Mouse (Mus musculus): Measurements from ENCODE around the gene Nin.
A peak's percentile ranks its signal among the peaks of the same experiment; 100 is the strongest.
"Not testable (repeated sequence)": the region's sequence is repeated elsewhere in the genome, so short reads cannot be mapped to it uniquely, and the experiment has no call there.

Gene Nin

GRCm38 (mm10) chr12:70113351-70113750, at the start of gene Nin:
TSS of gene Nin (minus strand) at chr12:70113717.
- DNase-seq (ENCODE audit: low read depth, low spot score): no peak

- DNase-seq (ENCODE audit: low read depth, low spot score): no peak
Measured at GRCm38 (mm10) chr12:70161057-70161456, 47.5 kb upstream of the Nin start.

DNA sequence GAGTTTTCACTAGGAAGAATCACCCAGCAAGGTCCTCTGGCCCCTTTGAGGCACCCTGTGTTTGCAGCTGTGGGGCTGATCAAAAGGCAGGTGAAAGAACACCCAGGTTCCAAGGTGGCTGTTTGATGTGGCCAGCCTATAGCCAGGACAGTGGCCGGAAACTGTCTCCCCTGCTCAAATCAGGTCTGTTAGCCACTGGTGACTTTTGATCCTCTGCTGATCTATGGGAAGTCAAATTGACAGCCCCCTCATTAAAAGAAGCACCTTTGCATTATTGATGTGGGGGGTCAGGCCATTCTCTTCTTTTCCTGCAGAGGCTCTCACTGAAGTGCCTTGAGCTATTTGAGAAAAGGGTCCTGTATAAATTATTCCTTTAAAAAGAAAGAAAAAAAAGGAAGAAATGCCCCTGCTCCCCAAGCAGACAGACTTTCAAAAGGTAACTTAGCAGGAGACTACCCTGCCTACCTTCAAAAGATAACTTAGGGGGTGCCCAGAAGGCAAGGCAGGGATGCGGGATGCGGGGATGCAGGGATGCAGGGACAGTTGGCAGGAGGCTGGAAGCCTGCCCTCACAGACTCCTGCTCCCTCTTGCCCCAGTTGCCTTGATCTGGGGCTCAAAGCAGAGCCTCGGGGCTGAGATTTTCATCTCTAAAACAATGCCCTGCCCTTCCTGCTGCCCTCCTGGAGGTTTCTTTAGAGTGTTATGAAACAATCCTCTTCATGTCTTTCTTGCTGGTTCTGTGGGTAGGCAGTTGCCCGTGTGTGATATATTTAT, 44.0 kb upstream of the Nin start:
- DNase-seq (ENCODE audit: low read depth, low spot score): no peak

DNA sequence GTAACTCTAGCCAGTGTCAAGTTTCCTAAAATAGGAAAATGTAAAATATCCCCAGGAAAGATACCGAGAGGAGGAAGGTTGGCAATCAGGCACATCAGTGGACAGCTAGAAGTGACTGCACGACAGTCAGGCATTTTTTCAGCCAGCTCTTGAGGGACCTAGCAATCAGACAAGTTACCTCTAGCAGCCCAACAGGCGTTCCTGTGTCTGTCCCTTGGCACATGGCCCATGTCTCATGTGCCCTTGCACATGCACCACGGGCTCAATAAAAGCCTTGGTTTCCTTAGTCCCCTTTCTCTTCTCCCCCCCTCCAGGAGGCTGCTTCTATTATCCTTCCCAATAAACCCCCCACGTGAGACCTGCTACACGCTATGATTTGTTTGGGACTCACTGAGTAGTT, 42.7 kb upstream of the Nin start:
- peak; percentile 35 for DNase-seq (ENCODE audit: low read depth, low spot score)

- DNase-seq (ENCODE audit: low read depth, low spot score): no peak
Measured at GRCm38 (mm10) chr12:70153842-70154241, 40.3 kb upstream of the Nin start, which contains the start of gene Abhd12b. TSS of gene Abhd12b (plus strand) at chr12:70154142.

- no peak for DNase-seq (ENCODE audit: low read depth, low spot score)
Measured at GRCm38 (mm10) chr12:70148631-70149265, 35.2 kb upstream of the Nin start.

DNA sequence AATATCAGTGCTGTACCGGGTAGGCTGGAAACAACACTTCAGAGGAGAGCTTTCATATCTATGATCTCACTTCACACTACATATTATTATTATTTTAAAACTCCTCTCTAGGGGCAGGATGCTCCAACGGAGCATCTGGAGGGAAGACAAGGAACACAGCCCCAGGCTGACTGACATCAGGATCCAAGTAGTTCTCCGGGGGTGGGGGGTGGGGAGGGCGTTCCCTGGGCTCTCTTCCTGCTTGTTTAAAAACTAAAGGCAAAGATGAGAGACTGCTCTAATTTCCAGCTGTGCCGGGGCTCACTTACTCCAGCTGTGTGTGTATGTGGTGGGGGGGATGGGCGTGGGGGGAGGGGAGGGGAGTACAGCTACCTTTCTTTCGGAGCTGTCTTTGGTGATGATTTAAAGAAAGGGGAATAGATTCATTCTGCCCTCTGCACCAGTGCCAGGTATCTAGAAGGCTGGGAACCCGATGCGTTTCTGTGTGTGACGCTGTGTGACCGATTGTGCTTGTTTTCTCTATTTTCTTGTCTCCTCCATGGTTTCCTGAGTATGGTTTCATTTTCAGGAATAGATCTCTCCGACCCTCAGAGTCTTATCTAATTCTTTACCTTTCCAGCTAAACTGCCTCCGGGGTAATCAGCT, 34.6 kb upstream of the Nin start:
- no peak for DNase-seq (ENCODE audit: low read depth, low spot score)

GRCm38 (mm10) chr12:70145586-70145985, 32.1 kb upstream of the Nin start:
- DNase-seq (ENCODE audit: low read depth, low spot score): no peak

- peak; percentile 77 for DNase-seq (ENCODE audit: low read depth, low spot score)
Measured at GRCm38 (mm10) chr12:70144637-70145448, 31.3 kb upstream of the Nin start.

GRCm38 (mm10) chr12:70144106-70144587, 30.6 kb upstream of the Nin start:
- DNase-seq (ENCODE audit: low read depth, low spot score): not testable (repeated sequence)

GRCm38 (mm10) chr12:70140993-70141576, 27.6 kb upstream of the Nin start:
- peak; percentile 34 for DNase-seq (ENCODE audit: low read depth, low spot score)

DNA sequence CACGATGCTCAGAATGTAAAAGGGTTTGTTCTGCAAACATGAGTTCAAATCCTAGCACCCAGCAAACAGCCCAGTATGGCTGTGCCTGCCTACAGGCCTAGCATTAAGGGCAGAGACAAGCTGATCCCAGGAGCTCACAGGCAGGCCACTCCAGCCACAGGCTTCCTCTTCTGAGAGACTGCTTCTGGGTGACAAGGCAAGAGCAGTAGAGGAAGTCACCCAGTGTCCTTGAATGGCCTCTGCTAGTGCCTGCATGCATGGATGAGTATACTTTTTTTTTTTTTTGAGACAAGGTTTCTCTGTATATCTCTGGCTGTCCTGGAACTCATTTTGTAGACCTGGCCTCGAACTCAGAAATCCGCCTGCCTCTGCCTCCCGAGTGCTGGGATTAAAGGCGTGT, 27.0 kb upstream of the Nin start:
- peak; percentile 67 for DNase-seq (ENCODE audit: low read depth, low spot score)

DNA sequence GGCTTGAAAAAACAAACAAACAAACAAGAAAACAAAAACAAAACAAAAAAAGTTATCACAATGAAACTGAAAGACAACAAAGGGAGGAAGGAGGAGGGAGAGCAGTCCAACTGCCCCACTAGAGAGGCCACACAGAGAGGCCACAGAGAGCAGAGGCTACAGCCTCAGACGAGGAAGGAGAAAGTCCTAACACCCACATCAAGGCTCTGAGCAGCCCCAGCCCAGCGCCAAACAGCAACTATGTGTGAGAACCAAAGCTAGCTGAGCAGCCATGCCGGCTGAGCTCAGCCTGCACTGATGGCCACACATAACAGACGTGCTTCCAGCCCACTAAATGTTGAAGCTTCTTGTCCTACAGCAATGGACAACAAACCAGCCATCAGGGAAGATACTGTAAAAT, 26.4 kb upstream of the Nin start:
- no peak for DNase-seq (ENCODE audit: low read depth, low spot score)

- DNase-seq (ENCODE audit: low read depth, low spot score): no peak
Measured at GRCm38 (mm10) chr12:70137626-70138025, 24.1 kb upstream of the Nin start.

DNA sequence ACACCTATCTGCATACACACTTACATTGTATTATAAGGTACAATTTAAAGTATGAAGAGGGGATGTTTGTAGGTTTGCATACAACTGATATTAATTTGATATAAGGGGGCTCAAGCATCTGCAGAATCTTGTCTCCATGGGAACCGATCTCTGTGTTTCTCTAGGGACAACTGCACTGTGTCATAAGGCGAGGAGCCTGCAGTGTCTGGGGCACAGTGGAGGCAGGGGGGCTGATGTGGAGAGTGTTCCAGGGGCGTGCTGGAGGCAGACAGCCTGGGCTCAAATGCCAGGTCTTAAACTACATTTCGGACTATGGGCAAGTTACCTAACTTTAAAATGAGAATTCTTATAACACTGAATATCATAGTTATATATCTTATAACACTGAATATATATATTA, 23.6 kb upstream of the Nin start:
- peak; percentile 29 for DNase-seq (ENCODE audit: low read depth, low spot score)

GRCm38 (mm10) chr12:70136185-70136756, 22.8 kb upstream of the Nin start:
- DNase-seq (ENCODE audit: low read depth, low spot score): peak; percentile 88

DNA sequence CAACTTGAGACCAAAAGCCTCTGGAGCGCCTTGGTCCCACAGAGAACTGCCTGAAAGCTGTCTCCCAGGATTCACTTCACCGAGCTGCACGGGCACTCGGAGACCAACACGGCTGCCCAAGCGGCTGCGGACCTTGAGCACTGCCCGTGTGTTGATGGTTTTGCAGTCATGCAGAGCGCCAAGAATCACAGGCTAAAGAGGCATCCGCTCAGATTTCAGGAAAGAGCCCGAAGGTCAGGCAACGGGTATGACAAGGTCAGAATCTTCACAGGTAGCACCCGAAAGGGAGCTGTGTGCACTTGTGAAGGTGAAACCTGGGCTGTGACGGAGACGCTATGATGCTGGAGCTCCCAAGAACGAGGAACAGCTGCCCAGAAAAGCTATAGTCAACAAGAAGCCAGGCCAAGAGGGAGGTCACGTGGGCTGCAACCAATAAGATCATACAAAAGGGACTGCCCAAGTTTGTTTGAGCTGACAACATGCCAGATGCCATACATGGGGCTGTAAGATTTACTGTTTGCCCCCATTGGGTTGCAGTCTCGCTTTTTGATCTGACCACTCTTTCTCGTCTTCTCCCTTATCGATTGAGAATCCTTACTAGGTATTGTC, 21.2 kb upstream of the Nin start:
- DNase-seq (ENCODE audit: low read depth, low spot score): no peak

GRCm38 (mm10) chr12:70131042-70131675, 17.6 kb upstream of the Nin start:
- DNase-seq (ENCODE audit: low read depth, low spot score): no peak

GRCm38 (mm10) chr12:70129105-70129504, 15.6 kb upstream of the Nin start:
- DNase-seq (ENCODE audit: low read depth, low spot score): peak; percentile 46

DNA sequence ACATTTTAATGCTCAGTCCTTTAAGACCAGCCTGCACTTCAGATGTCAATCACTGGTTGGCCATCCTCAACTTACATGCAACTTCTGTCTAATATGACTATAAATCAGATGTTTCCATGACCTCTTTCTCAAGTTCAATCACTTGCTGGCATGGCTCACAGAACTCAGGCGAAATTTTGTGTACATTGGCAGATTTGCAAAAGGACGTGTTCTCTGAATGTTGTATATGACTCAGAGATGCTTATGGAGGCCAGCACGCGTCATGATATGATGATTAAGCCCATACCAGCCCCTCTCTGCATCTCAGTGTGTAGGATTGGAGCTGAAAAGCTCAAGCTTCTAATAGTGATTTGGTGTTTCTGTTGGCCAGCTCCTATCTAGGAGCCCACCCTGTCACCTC, 13.1 kb upstream of the Nin start:
- no peak for DNase-seq (ENCODE audit: low read depth, low spot score)
